Mouse (Mus musculus) mature B cell (primary cell): Measurements from ENCODE around the gene Ctnnbl1.

Experiments used
- in situ Hi-C: fragments of 300-500 bp; cut with MboI; formaldehyde crosslinking; loops from 2 replicates; pipeline ENCODE4 v1.14.3; 2019

The Ctnnbl1 gene

GRCm38 (mm10) chr2:157936676-157937075 is 199.5 kb downstream of the Ctnnbl1 start:
- in situ Hi-C loops = no loop called here

DNA sequence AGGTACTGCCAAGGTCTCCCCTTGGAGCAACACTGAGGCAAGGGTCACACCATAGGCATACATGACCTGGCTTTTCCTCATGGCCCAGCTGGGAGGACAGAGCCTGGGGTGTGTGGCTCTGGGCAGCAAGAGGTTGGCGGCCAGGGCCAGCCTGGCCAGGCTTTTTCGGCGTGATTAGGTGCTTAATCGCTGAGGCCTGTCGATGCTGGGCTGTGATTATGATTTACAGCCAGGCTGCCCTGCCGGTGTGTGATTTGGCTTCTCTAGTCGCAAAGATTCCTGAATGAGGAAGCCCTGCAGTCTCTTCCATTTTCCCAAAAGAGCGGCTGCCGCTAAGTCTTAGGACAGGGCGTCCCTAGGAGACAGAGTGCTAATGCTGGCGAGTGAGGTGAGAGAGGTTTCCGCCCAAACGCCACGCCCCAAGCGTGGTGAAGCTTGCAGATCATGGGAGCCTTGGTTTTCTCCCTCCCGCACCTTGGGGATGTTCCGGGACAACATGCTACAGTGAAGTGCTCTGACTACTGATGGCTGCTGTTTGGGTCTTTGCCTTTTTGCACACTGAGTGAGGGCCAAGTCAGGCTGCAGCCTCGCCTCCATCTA is 203.5 kb downstream of the Ctnnbl1 start:
- in situ Hi-C loops = no loop called here
